Mouse (Mus musculus) cortical plate, adult 2 months (tissue): ENCODE data around the gene Klhl29.

Source experiments
- CTCF ChIP-seq: fragments of 200-500 bp; IDR thresholded peaks from 2 replicates; pipeline ENCODE4 v1.5.1; 2011; ENCODE audit warnings: mild to moderate bottlenecking, control low read depth, low read length; ENCODE audit not compliant: insufficient read depth; ENCODE audit errors: extremely low read depth
- POLR2A ChIP-seq: fragments of 200-500 bp; IDR thresholded peaks from 2 replicates; pipeline ENCODE4 v1.6.1; 2011; ENCODE audit warnings: mild to moderate bottlenecking, low read length, control low read depth; ENCODE audit not compliant: insufficient read depth; ENCODE audit errors: extremely low read depth

DNA sequence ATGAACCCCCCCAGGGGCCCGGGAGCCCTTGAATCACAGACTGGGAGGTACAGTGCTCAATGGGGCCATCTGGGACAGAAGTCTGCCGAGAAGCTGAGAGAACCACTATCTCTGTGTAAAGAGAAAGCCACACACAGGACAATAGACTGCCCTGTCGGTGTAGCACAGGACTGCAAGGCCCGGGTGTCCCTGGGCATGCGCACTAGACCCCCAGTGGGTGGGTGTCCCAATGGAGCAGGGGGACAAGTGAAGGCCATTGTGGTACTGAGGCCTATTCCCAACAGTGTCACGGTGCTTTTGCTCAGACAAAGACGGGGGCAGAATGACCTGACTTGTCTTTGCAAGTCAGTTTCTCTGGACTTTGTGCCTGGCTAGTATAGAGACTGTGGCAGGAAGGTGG lies 186.6 kb downstream of the Klhl29 start:
- TF ChIP-seq CTCF, result no peak
- TF ChIP-seq POLR2A, result no peak
